In the genomic region with DNA sequence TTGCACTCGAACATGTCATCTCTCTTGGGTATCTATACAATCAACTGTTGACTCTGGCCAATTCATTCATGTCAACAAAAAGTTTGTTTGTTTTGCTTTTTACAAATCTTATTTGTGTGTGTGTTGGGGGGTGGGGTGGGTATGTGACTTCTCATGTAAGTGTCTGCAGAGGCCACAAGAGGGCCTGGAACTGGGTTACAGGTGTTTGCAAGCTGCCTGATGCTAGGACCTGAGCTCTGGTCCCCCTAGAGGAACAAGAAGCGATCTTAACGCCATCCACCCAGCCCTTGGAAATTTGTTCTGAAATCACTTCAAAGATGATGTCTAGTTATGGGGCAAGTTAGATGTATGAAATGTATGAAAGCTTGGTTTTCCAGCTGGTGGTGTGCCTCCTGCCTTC, we compare ENCODE assay signal across 27 mouse cellular contexts. TPM values are rescaled to one million over a fixed set of nuclear protein-coding genes. Genes with fewer than 3 reads are reported as not detected.
A peak's percentile ranks its signal among the peaks of the same experiment; 100 is the strongest.
DNase-seq lines count a peak whose midpoint lies in the region; ATAC-seq and TF ChIP-seq lines count a peak whose summit lies in the region.
"Had no signal": no experiment of that assay in that cellular context is flagged by ENCODE, and none has a peak within 500 bp of the region (broad histone marks: within the 10 kb centered on the region; RNA-seq: fewer than 3 reads in every experiment).

No protein-coding gene starts in this region.

- H3K4me1 ChIP-seq in intestine, postnatal 0 days (replicated peaks; ENCODE audit: control insufficient read depth, insufficient read depth, low read length): no peaks in the 10 kb centered on the region
- H3K4me1 ChIP-seq in intestine, embryonic 16.5 days (ENCODE audit: control insufficient read depth, insufficient read depth, low read length): no peaks in the 10 kb centered on the region
- H3K4me1 ChIP-seq: embryonic facial prominence, embryonic 12.5 days; embryonic facial prominence, embryonic 15.5 days; heart, embryonic 12.5 days; heart, embryonic 15.5 days; hindbrain, embryonic 10.5 days; hindbrain, embryonic 13.5 days had no signal

- ATAC-seq in intestine, postnatal 0 days: no peak
- no peak for ATAC-seq in intestine, embryonic 16.5 days
- ATAC-seq: forebrain, embryonic 14.5 days; forebrain, postnatal 0 days; hindbrain, embryonic 16.5 days had no signal

- H3K9me3 ChIP-seq in intestine, postnatal 0 days (ENCODE audit: control insufficient read depth): no peaks in the 10 kb centered on the region
- H3K9me3 ChIP-seq in intestine, embryonic 16.5 days (ENCODE audit: control insufficient read depth, low read length): no peaks in the 10 kb centered on the region
- H3K9me3 ChIP-seq: embryonic facial prominence, embryonic 12.5 days; embryonic facial prominence, embryonic 15.5 days; heart, embryonic 12.5 days; heart, embryonic 15.5 days; hindbrain, embryonic 10.5 days; hindbrain, embryonic 13.5 days had no signal

- no peak overlapping the region for H3K27ac ChIP-seq in intestine, postnatal 0 days (ENCODE audit: low read depth, low read length)
- no peak overlapping the region for H3K27ac ChIP-seq in intestine, embryonic 16.5 days (ENCODE audit: low read length)
- H3K27ac ChIP-seq: embryonic facial prominence, embryonic 12.5 days; embryonic facial prominence, embryonic 15.5 days; gastrocnemius, adult 2 months; heart, embryonic 15.5 days; hindbrain, embryonic 10.5 days; hindbrain, embryonic 13.5 days had no signal

- H3K36me3 ChIP-seq in intestine, postnatal 0 days (ENCODE audit: control insufficient read depth, insufficient read depth): no peaks in the 10 kb centered on the region
- H3K36me3 ChIP-seq in intestine, embryonic 16.5 days (ENCODE audit: control insufficient read depth, insufficient read depth, low read length): no peaks in the 10 kb centered on the region
- H3K36me3 ChIP-seq: embryonic facial prominence, embryonic 12.5 days; embryonic facial prominence, embryonic 15.5 days; heart, embryonic 12.5 days; heart, embryonic 15.5 days; hindbrain, embryonic 10.5 days; hindbrain, embryonic 13.5 days had no signal

- 78% methylated on average over 3 of the region's 3 CpGs for WGBS in intestine, postnatal 0 days
- WGBS in intestine, embryonic 16.5 days: 79% methylated on average over 3 of the region's 3 CpGs

- H3K9ac ChIP-seq in intestine, postnatal 0 days (ENCODE audit: low read depth, low read length): no peak overlapping the region
- no peak overlapping the region for H3K9ac ChIP-seq in intestine, embryonic 16.5 days (ENCODE audit: low read depth, low read length)
- H3K9ac ChIP-seq: embryonic facial prominence, embryonic 12.5 days; embryonic facial prominence, embryonic 15.5 days; forebrain, postnatal 0 days; heart, embryonic 12.5 days; heart, embryonic 15.5 days; hindbrain, embryonic 13.5 days had no signal

- no peak overlapping the region for H3K4me2 ChIP-seq in intestine, postnatal 0 days (replicated peaks; ENCODE audit: low read depth)
- H3K4me2 ChIP-seq in intestine, embryonic 16.5 days (ENCODE audit: low read depth, low read length): no peak overlapping the region
- H3K4me2 ChIP-seq: embryonic facial prominence, embryonic 12.5 days; embryonic facial prominence, embryonic 15.5 days; heart, embryonic 12.5 days; heart, embryonic 15.5 days; hindbrain, embryonic 13.5 days had no signal

- DNase-seq in urinary bladder, postnatal 14 days (ENCODE audit: low spot score): peak; percentile 1
- no peak for DNase-seq in urinary bladder, postnatal 10 days (ENCODE audit: low spot score)
- peak; percentile 6 for DNase-seq in ZHBTc4 (ENCODE audit: low read depth, low spot score)
- DNase-seq in thymus, postnatal 4 days: no peak
- DNase-seq in ovary, postnatal 36 days (ENCODE audit: low spot score): no peak
- DNase-seq: adrenal gland, adult 2 months; adrenal gland, postnatal 14 days; B cell, adult 2 months; cerebellum, adult 11 months; cerebellum, adult 2 months; cerebellum, adult 9-11 months; cerebellum, postnatal 25 days; forebrain, postnatal 0 days; gastrocnemius, adult 2 months; gastrocnemius, postnatal 14 days; heart, postnatal 10 days; heart, postnatal 36 days had no signal

- H3K27me3 ChIP-seq in intestine, postnatal 0 days (replicated peaks; ENCODE audit: control insufficient read depth, insufficient read depth, low read length): no peaks in the 10 kb centered on the region
- H3K27me3 ChIP-seq in intestine, embryonic 16.5 days (replicated peaks; ENCODE audit: control insufficient read depth, insufficient read depth, low read length): no peaks in the 10 kb centered on the region
- H3K27me3 ChIP-seq: embryonic facial prominence, embryonic 12.5 days; embryonic facial prominence, embryonic 15.5 days; heart, embryonic 12.5 days; heart, embryonic 15.5 days; hindbrain, embryonic 13.5 days had no signal

- H3K4me3 ChIP-seq in intestine, postnatal 0 days (ENCODE audit: low read depth, low read length): no peak overlapping the region
- H3K4me3 ChIP-seq in intestine, embryonic 16.5 days (ENCODE audit: low read length): no peak overlapping the region
- H3K4me3 ChIP-seq: embryonic facial prominence, embryonic 12.5 days; embryonic facial prominence, embryonic 15.5 days; gastrocnemius, adult 2 months; heart, embryonic 12.5 days; heart, embryonic 15.5 days; hindbrain, embryonic 10.5 days; hindbrain, embryonic 13.5 days had no signal

- peak; percentile 14; the same call in 1 of the 2 replicates for TF ChIP-seq CTCF in intestine, postnatal 0 days (IDR thresholded peaks at IDR 0.05; ENCODE audit: low read depth)

RNA-seq across cellular contexts. Expression of gene Amer2, which starts 52.2 kb away (rescaled TPM):
- 0.33 and 0.40 TPM in 2 replicates for polyA plus RNA-seq in intestine, postnatal 0 days (2015; fragmentation: Nextera tagmentation; extraction: Ambion mirVana)
- 0.56 and 0.64 TPM in 2 replicates for polyA plus RNA-seq in intestine, embryonic 16.5 days (2015; fragmentation: Nextera tagmentation; extraction: Ambion mirVana)

RNA-seq across cellular contexts. Expression of gene Mtmr6, which starts 55.8 kb away (rescaled TPM):
- 16.9 and 17.8 TPM in 2 replicates for polyA plus RNA-seq in intestine, postnatal 0 days (2015; fragmentation: Nextera tagmentation; extraction: Ambion mirVana)
- polyA plus RNA-seq in intestine, embryonic 16.5 days (2015; fragmentation: Nextera tagmentation; extraction: Ambion mirVana): 25.0 and 25.3 TPM in 2 replicates

Comparison
In these comparisons a context has a peak if more than half of its experiments do, and no peak if none do; other contexts are left out.
1. DNase-seq: peak in urinary bladder, postnatal 14 days (single experiment) and ZHBTc4 (single experiment); none in urinary bladder, postnatal 10 days (single experiment), thymus, postnatal 4 days (single experiment) and ovary, postnatal 36 days (single experiment).